Mouse (Mus musculus): ENCODE measurements around the gene Gm12216. TPM values are rescaled to one million over a fixed set of nuclear protein-coding genes. Genes with fewer than 3 reads are reported as not detected.
A peak's percentile ranks its signal among the peaks of the same experiment; 100 is the strongest.
"Not testable (repeated sequence)": the region's sequence is repeated elsewhere in the genome, so short reads cannot be mapped to it uniquely, and the experiment has no call there.

Gm12216 gene
- polyA plus RNA-seq, 1 experiment from 2014 or later, result 1.2 TPM

DNA sequence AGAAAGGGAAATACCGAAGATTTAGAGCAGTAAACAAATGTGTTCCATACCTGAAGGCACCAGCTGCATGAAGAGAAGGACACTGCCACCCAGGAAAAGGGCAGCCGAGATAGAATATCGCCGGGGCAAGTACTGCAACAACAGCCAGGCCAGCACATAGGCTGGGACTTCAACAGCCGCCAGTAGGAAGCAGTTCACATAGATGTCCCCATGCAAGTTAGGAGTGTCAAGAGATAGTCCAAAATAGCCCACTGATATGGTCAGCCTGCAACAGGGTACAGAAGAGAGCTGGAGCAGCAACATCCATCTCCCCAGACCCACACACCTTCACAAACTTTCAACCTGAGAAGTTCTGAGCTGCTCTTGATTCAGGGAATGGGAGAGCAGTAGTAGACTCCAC lies 10.1 kb upstream of the Gm12216 start:
- ATAC-seq, result no peak
- 93% methylated on average over 5 of the region's 5 CpGs for WGBS
- no peak overlapping the region for H3K4me3 ChIP-seq (replicated peaks)
- no peak overlapping the region for H3K27ac ChIP-seq
- no peak overlapping the region for H3K4me2 ChIP-seq (replicated peaks)
- no peaks in the 10 kb centered on the region for H3K9me3 ChIP-seq
- no peaks in the 10 kb centered on the region for H3K27me3 ChIP-seq (replicated peaks)
- no peak overlapping the region for H3K9ac ChIP-seq
- no peaks in the 10 kb centered on the region for H3K4me1 ChIP-seq (replicated peaks)
- H3K36me3 ChIP-seq, result no peaks in the 10 kb centered on the region; the same call in 1 of the 2 replicates

DNA sequence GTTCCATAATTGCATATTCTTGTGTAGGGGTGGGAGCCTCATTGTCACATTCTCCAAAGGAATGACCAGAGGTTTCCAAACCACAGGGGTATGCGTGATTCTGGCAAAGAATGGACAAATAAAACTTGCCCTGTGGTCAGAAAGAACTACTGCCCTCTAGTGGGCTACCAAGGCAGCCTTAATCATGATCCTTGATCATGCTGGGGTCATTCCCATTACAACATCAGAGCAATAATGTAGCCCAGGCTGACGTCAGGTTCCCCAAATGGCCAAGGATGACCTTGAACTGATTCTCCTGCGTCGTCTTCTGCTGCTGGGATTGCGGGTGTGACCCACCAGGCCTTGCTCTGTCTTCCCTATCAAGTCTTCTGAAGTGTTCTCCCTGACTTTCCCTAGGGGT lies 9.3 kb upstream of the Gm12216 start:
- WGBS, result 43% methylated on average over 5 of the region's 5 CpGs
- not testable (repeated sequence) for H3K27me3 ChIP-seq (replicated peaks); H3K9ac ChIP-seq; ATAC-seq; H3K4me2 ChIP-seq (replicated peaks); H3K9me3 ChIP-seq; H3K27ac ChIP-seq; H3K36me3 ChIP-seq; H3K4me3 ChIP-seq (replicated peaks); H3K4me1 ChIP-seq (replicated peaks)

DNA sequence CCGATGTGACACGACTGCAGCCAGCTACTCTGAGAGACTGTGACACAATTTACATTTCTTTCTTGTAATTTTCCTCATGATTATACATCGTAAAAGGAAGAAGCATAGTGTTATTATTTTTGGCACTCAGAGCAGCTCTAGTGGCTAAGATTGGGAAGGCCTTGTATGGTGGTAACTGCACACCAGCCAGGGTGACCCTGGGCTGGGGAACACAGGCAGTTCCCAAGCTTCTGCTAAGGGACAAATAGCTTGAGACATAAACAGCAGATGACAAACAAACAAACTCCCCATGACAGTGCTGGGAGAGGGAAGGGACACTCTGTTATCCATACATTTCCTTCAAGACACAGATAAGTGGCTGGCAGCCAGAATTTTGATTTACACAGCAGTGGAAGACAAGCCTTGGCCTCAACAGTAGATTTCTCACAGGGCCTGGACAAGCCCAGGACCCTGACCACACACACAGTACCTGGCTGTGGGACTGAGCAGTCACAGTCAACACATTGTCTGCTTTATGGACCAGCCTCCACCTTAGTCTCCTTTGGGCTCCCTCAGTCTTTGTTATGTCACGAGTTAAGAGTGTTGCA lies 5.8 kb upstream of the Gm12216 start:
- H3K4me3 ChIP-seq (replicated peaks); H3K4me2 ChIP-seq (replicated peaks); H3K27me3 ChIP-seq (replicated peaks); H3K27ac ChIP-seq; H3K36me3 ChIP-seq; H3K9me3 ChIP-seq; H3K4me1 ChIP-seq (replicated peaks); H3K9ac ChIP-seq: not testable (repeated sequence)
- 0 out of 2 replicates have a peak, but pooled peaks have one; percentile 41 for ATAC-seq
- 77% methylated on average over 2 of the region's 4 CpGs for WGBS

DNA sequence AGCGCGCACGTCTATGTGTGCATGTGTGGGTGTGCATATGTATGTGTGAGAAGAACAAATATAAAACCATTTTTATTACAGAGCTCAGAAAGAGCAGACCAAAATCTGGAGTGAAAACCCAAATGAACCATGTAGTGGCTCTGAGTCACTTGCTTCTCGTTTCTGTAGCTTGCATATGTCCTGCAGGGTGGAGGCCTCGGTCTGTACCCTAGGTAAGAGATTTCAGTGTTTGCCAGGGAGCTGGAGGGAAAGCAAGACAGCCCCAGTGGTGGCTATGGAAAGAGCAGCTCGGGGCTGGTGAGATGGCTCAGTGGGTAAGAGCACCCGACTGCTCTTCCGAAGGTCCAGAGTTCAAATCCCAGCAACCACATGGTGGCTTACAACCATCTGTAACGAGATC lies 1.9 kb upstream of the Gm12216 start:
- not testable (repeated sequence) for ATAC-seq; H3K27me3 ChIP-seq (replicated peaks); H3K36me3 ChIP-seq; H3K4me2 ChIP-seq (replicated peaks); H3K9ac ChIP-seq; H3K4me1 ChIP-seq (replicated peaks); H3K9me3 ChIP-seq; H3K4me3 ChIP-seq (replicated peaks); H3K27ac ChIP-seq
- WGBS, result 77% methylated on average over 8 of the region's 9 CpGs

DNA sequence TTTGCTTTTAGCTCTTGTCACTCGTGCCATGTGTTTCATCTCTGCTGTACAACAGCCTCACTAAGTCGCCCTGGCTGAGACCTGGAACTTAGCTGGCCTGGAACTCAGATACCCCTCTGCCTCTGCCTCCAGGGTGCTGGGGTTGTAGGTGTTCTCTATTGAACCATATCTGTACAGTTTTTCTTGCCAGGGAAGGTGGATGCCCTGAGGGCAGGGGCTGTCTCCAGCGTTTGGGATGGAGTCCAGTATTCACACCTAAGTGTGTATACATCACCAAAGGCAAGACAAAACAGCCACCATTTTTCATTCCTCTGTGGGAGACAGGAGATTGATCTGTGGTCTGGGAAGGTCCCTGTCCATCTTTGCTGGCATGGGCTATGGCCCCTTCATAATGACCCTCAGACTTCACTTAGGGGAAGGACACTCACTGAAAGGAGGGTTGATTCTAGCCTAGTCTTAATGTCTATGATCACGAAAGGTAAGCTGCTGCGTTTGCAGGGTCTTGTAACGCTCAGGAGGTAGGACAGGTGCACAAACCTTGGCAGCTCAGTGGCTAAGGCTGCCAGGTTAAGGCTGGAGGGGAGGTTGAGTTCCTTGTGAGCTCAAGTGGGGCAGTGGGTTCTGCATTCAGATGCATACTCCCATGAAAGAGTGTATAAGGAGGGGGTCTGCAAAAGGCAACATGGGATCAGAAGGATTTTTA lies 847 bp downstream of the Gm12216 start:
- Histone ChIP-seq H3K27ac (no peak overlapping the region), H3K4me2 (replicated peaks) (peak overlapping the region; percentile 91), H3K4me1 (replicated peaks) (peaks cover 7% of the 10 kb centered on the region; the same call in 1 of the 2 replicates), H3K9me3 (no peaks in the 10 kb centered on the region), H3K4me3 (replicated peaks) (no peak overlapping the region), H3K27me3 (replicated peaks) (no peaks in the 10 kb centered on the region), H3K9ac (no peak overlapping the region), H3K36me3 (no peaks in the 10 kb centered on the region)
- no peak for ATAC-seq
- WGBS, result 81% methylated on average over 6 of the region's 6 CpGs

DNA sequence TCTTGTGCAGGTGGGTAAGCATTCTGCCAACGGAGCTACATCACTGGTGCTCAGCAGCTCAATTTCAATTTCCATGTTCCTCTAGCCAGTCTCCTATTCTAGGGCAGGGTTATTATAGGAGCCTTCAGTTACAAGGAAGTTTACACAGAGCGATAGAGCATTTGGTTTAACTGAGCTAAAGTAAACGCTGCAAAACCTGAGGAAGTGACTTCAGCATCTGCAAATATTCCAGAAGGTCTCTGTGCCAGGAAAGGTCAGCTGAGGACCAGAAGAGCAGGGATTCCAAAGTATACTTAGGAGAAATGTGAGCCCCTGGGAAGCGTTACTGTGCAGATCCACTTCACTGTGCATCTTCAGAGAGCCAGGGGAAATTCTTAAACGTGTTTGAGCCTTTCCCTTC lies 5.4 kb downstream of the Gm12216 start:
- no peak overlapping the region for H3K4me3 ChIP-seq (replicated peaks)
- H3K9ac ChIP-seq, result no peak overlapping the region
- no peak for ATAC-seq
- no peaks in the 10 kb centered on the region for H3K36me3 ChIP-seq
- H3K4me2 ChIP-seq (replicated peaks), result no peak overlapping the region
- 7% methylated on average over 5 of the region's 5 CpGs for WGBS
- H3K27me3 ChIP-seq (replicated peaks), result no peaks in the 10 kb centered on the region
- peaks cover 13% of the 10 kb centered on the region for H3K4me1 ChIP-seq (replicated peaks)
- no peaks in the 10 kb centered on the region for H3K9me3 ChIP-seq
- no peak overlapping the region for H3K27ac ChIP-seq

DNA sequence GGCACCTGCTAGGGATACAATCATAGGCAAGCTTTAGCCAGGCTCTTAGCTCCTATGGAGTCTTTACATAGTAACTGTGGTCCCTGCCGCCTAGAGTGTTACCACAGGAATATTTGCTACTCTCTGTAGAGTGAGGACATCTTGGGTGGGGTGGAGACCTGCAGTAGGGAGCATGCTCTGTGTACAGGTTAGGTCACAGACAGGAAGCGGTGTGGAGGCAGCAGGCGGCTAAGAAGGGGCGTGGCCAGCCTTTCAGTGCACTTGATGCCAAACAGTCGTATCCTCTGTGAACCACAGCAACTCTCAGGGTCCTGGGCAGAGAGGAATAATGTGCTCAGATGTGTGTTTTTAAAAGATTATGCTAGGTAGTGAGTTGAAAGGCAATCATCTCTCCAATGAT lies 7.3 kb downstream of the Gm12216 start:
- ATAC-seq, result no peak
- Histone ChIP-seq H3K27me3 (replicated peaks) (no peaks in the 10 kb centered on the region), H3K36me3 (no peaks in the 10 kb centered on the region), H3K4me1 (replicated peaks) (peaks cover 13% of the 10 kb centered on the region), H3K9ac (no peak overlapping the region), H3K4me3 (replicated peaks) (no peak overlapping the region), H3K9me3 (no peaks in the 10 kb centered on the region), H3K27ac (no peak overlapping the region), H3K4me2 (replicated peaks) (no peak overlapping the region)
- WGBS, result 42% methylated on average over 5 of the region's 5 CpGs

DNA sequence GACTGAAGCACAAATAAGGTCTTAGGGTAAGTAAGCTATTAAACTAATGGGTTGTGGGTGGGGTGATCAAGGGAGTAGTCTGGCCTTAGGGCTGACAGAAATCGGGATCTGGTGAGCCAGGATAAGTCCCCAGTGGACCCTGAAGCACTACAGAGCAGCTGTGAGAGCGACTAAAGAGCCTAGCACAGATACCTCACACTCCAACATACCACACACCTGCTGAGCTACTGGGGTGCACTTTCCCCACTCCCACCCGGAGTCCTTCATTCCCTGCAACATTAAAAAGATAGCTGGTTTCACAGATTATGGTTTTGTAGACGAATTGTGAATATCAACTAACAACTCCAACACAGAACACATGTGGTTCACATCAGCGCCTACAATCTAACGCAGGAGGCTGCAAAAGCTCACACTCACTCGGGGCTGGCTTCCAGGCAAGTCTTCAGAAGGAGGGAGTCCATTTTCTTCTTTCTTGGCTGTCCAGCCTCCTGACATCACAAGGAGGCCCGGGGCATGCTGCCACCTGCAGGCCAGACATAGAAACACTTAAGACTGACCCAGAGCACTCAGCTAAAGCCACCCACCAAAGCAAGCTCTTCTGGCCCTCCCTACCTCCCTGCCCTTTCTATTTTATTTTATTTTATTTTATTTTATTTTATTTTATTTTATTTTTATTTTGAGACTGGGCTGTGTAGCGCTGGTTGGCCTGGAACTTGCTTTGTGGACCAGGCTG lies 9.3 kb downstream of the Gm12216 start:
- H3K9ac ChIP-seq, result no peak overlapping the region
- 33% methylated on average over 9 of the region's 9 CpGs for WGBS
- no peaks in the 10 kb centered on the region for H3K36me3 ChIP-seq
- no peaks in the 10 kb centered on the region for H3K27me3 ChIP-seq (replicated peaks)
- H3K4me3 ChIP-seq (replicated peaks), result no peak overlapping the region
- no peak overlapping the region; the same call in 1 of the 2 replicates for H3K27ac ChIP-seq
- peak; percentile 86 for ATAC-seq
- no peaks in the 10 kb centered on the region for H3K9me3 ChIP-seq
- no peak overlapping the region for H3K4me2 ChIP-seq (replicated peaks)
- peaks cover 13% of the 10 kb centered on the region for H3K4me1 ChIP-seq (replicated peaks)

DNA sequence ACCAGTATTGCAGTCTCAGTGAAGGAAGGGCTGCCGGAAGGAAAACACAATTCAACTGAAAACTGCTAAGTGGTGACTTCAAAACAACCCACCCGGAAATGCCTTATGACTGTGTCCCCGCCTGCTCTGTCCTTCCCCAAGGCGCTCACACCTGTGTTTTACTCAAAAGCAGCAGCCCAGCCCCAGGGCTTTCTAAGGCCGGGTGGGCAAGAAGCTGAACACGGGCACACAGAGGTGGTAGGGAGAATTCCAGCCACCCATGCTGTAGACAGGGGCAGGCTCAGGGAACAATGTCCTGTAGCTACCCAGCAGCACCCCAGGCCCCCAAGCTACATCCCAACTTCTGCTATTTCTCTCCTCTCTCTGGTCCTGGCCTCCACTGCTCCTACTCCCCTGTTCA lies 13.4 kb downstream of the Gm12216 start:
- no peak overlapping the region for H3K4me2 ChIP-seq (replicated peaks)
- no peaks in the 10 kb centered on the region for H3K9me3 ChIP-seq
- ATAC-seq, result no peak
- no peak overlapping the region for H3K27ac ChIP-seq
- 74% methylated on average over 6 of the region's 6 CpGs for WGBS
- H3K4me1 ChIP-seq (replicated peaks), result peaks cover 6% of the 10 kb centered on the region
- H3K9ac ChIP-seq, result no peak overlapping the region
- H3K36me3 ChIP-seq, result no peaks in the 10 kb centered on the region
- H3K4me3 ChIP-seq (replicated peaks), result no peak overlapping the region
- no peaks in the 10 kb centered on the region for H3K27me3 ChIP-seq (replicated peaks)

DNA sequence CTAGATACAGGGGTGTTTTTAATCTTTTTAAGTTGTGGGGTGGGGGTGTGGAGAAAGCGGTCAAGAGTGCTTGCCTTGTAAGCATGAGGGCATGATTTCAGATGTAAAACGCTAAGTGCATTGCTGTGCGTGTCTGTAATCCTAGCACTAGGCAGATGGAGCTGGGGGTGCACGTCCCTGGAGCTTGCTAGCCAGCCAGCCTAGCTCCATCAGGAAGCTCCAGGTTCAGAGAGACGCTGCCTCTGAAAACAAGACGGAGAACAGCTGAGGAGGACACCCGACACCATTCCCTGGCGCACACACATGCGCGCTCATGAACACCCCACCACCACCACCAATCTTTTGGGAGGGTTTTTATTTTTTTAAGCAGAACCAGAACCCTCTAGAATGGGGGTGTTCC lies 15.9 kb downstream of the Gm12216 start:
- H3K4me2 ChIP-seq (replicated peaks), result no peak overlapping the region
- H3K4me1 ChIP-seq (replicated peaks), result peaks cover 18% of the 10 kb centered on the region
- no peaks in the 10 kb centered on the region for H3K27me3 ChIP-seq (replicated peaks)
- H3K27ac ChIP-seq, result no peak overlapping the region
- H3K9me3 ChIP-seq, result no peaks in the 10 kb centered on the region
- 71% methylated on average over 10 of the region's 10 CpGs for WGBS
- no peak overlapping the region for H3K4me3 ChIP-seq (replicated peaks)
- no peaks in the 10 kb centered on the region for H3K36me3 ChIP-seq
- no peak for ATAC-seq
- H3K9ac ChIP-seq, result no peak overlapping the region

DNA sequence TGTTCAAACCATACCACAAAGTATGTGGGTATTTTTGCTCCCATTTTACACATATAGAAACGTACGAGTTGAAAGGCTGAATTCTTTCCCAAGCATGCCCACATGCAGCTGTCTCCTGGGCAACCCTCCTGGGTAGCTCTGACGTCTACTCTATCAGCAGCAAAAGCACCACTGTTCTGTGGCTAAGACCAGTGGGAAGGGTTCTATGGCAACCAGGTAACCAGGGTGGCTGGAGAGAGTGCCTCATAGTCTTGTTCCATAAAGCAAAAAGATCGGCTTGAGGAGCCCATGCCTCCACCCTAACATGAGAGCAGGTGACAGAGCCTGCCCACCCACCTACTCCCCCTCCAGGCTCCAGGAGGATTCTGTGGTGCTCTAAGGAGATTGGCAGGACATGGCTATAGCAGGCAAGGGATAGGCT lies 16.9 kb downstream of the Gm12216 start:
- no peaks in the 10 kb centered on the region for H3K36me3 ChIP-seq
- peaks cover 23% of the 10 kb centered on the region for H3K4me1 ChIP-seq (replicated peaks)
- no peak overlapping the region for H3K27ac ChIP-seq
- no peaks in the 10 kb centered on the region for H3K9me3 ChIP-seq
- H3K4me2 ChIP-seq (replicated peaks), result no peak overlapping the region
- no peak for ATAC-seq
- no peak overlapping the region for H3K9ac ChIP-seq
- H3K4me3 ChIP-seq (replicated peaks), result no peak overlapping the region
- H3K27me3 ChIP-seq (replicated peaks), result no peaks in the 10 kb centered on the region
- 69% methylated on average over 4 of the region's 4 CpGs for WGBS

DNA sequence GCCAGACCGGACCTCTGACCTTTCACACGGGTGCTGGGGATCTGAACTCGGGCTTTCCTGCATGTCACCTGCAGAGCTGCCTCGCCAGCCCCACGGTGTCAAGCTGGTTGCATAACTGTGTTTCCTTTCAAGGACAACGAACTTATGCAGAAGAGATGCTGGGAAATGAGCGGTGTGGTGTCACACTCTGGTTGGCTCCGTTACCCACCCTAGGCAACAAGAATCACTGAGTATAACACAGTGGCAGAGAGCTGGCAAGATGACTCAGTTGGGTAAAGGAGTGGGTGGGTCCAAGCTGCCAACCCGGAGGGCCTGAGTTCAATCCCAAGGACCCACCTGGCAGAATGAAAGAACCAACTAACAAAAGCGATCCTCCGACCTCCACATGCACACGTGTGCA lies 17.5 kb downstream of the Gm12216 start:
- Histone ChIP-seq H3K27me3 (replicated peaks) (no peaks in the 10 kb centered on the region), H3K9ac (no peak overlapping the region), H3K4me2 (replicated peaks) (no peak overlapping the region), H3K27ac (no peak overlapping the region), H3K36me3 (no peaks in the 10 kb centered on the region), H3K4me1 (replicated peaks) (peaks cover 23% of the 10 kb centered on the region), H3K9me3 (no peaks in the 10 kb centered on the region), H3K4me3 (replicated peaks) (no peak overlapping the region)
- 83% methylated on average over 12 of the region's 12 CpGs for WGBS
- no peak for ATAC-seq

Measured in intestine, embryonic 15.5 days (tissue).